Mouse (Mus musculus) E14TG2a.4 (cell line): ENCODE data around the gene Suclg1.

Source experiments
- CTCF ChIP-seq: conservative IDR thresholded peaks from 2 replicates; pipeline ENCODE4 v1.5.1; 2014; ENCODE audit warnings: low read length
- NANOG ChIP-seq: IDR thresholded peaks from 2 replicates; pipeline ENCODE4 v1.6.1; 2014; ENCODE audit warnings: borderline replicate concordance, low read length, mixed read lengths
- POU5F1 ChIP-seq: IDR thresholded peaks from 2 replicates; pipeline ENCODE4 v1.6.1; 2014; ENCODE audit warnings: low read length, borderline replicate concordance

DNA sequence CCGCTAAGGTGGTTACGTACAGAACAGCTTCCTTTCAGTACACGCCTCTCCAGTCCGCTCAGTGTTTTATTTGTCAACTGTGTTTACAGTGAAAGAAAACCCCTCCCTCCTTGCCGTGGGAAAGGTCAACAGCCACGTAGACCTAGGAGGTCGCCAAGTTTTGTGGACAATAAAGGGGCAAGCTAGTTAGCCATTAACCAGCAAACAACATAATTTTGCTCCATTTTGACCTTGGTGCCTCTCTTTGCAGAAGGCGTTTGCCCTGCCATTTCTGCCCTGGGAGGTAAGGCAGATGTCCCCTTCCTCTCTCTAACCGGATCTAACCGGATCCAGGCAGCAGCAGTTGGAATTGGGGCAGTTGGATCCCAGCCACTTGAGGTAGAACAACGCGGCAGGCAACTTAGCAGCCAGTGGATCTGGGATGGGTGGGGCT, 16.0 kb upstream of the Suclg1 start:
- no peak for TF ChIP-seq NANOG
- no peak for TF ChIP-seq CTCF
- no peak for TF ChIP-seq POU5F1
